Mouse (Mus musculus): ENCODE results near the gene Ikzf3. TPM values are rescaled to one million over a fixed set of nuclear protein-coding genes. Genes with fewer than 3 reads are reported as not detected.

Gene Ikzf3
- total RNA-seq, 2 experiments from 2014 or later: not detected

GRCm38 (mm10) chr11:98513356-98513936 is 32.4 kb downstream of the Ikzf3 start:
- no peak for DNase-seq (ENCODE audit: low spot score in 2 of 2)

GRCm38 (mm10) chr11:98512881-98513280 is 33.0 kb downstream of the Ikzf3 start:
- DNase-seq (ENCODE audit: low spot score in 2 of 2): no peak

GRCm38 (mm10) chr11:98510125-98510524 is 35.7 kb downstream of the Ikzf3 start:
- no peak for DNase-seq (ENCODE audit: low spot score in 2 of 2)

- DNase-seq (ENCODE audit: low spot score in 2 of 2): peak; percentile 34 to 39
Observed at GRCm38 (mm10) chr11:98509434-98509833, 36.4 kb downstream of the Ikzf3 start.

GRCm38 (mm10) chr11:98504926-98505325 is 40.9 kb downstream of the Ikzf3 start:
- no peak for DNase-seq (ENCODE audit: low spot score in 2 of 2)

GRCm38 (mm10) chr11:98497388-98498288 is 48.2 kb downstream of the Ikzf3 start:
- DNase-seq (ENCODE audit: low spot score in 2 of 2): no peak

- DNase-seq (ENCODE audit: low spot score in 2 of 2): no peak
Observed at GRCm38 (mm10) chr11:98495176-98495719, 50.6 kb downstream of the Ikzf3 start.

- DNase-seq (ENCODE audit: low spot score in 2 of 2): no peak
Observed at GRCm38 (mm10) chr11:98493394-98493793, 52.4 kb downstream of the Ikzf3 start.

- no peak for DNase-seq (ENCODE audit: low spot score in 2 of 2)
Observed at GRCm38 (mm10) chr11:98492959-98493358, 52.9 kb downstream of the Ikzf3 start.

GRCm38 (mm10) chr11:98491571-98491970 is 54.3 kb downstream of the Ikzf3 start:
- no peak for DNase-seq (ENCODE audit: low spot score in 2 of 2)

GRCm38 (mm10) chr11:98488540-98489234 is 57.1 kb downstream of the Ikzf3 start:
- no peak for DNase-seq (ENCODE audit: low spot score in 2 of 2)

GRCm38 (mm10) chr11:98487526-98488040 is 58.2 kb downstream of the Ikzf3 start:
- DNase-seq (ENCODE audit: low spot score in 2 of 2): no peak

- DNase-seq (ENCODE audit: low spot score in 2 of 2): no peak
Observed at GRCm38 (mm10) chr11:98485749-98486148, 60.1 kb downstream of the Ikzf3 start.

- no peak for DNase-seq (ENCODE audit: low spot score in 2 of 2)
Observed at GRCm38 (mm10) chr11:98482067-98482466, 63.8 kb downstream of the Ikzf3 start.

GRCm38 (mm10) chr11:98481231-98481630 is 64.6 kb downstream of the Ikzf3 start:
- DNase-seq (ENCODE audit: low spot score in 2 of 2): no peak

GRCm38 (mm10) chr11:98479940-98480497 is 65.8 kb downstream of the Ikzf3 start:
- DNase-seq (ENCODE audit: low spot score in 2 of 2): no peak

- DNase-seq (ENCODE audit: low spot score in 2 of 2): no peak
Observed at GRCm38 (mm10) chr11:98479026-98479939, 66.5 kb downstream of the Ikzf3 start.

- DNase-seq (ENCODE audit: low spot score in 2 of 2): no peak
Observed at GRCm38 (mm10) chr11:98477011-98477701, 68.7 kb downstream of the Ikzf3 start.

GRCm38 (mm10) chr11:98476434-98476807 is 69.4 kb downstream of the Ikzf3 start:
- DNase-seq (ENCODE audit: low spot score in 2 of 2): no peak
